Mouse (Mus musculus) kidney, postnatal 36 days (tissue): ENCODE results near the gene Cltc.

Experiments used
- DNase-seq, 2 experiments: peaks; one replicate each; pipeline ENCODE4 v3.0.0; 2021 to 2022; ENCODE audit warnings: mixed read lengths in 2 of 2

Gene Cltc

DNA sequence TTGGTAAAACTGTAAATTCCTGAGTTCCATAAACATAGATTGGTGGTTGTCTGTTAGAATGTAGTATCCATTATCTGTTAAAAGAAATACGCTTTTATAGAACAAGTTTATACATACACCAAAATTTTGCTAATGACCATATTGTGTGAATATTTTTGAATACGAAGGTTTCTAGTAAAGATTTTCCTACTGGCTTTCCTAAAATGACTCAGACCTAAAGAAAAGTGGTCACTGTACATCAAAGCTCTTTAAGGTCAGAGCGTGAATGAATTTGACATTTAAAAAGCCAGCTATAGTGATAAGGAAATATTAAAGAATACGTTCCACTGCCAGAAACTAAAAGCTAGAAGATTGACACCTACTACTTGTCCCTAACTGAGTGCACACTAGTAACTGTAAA lies 112.8 kb downstream of the Cltc start:
- no peak for DNase-seq
